Mouse (Mus musculus): ENCODE results near the gene Vwa7. TPM values are rescaled to one million over a fixed set of nuclear protein-coding genes. Genes with fewer than 3 reads are reported as not detected.
A peak's percentile ranks its signal among the peaks of the same experiment; 100 is the strongest.

The Vwa7 gene
- total and polyA plus RNA-seq, 3 experiments: 9.8 to 10.4 TPM; not detected in 1

DNA sequence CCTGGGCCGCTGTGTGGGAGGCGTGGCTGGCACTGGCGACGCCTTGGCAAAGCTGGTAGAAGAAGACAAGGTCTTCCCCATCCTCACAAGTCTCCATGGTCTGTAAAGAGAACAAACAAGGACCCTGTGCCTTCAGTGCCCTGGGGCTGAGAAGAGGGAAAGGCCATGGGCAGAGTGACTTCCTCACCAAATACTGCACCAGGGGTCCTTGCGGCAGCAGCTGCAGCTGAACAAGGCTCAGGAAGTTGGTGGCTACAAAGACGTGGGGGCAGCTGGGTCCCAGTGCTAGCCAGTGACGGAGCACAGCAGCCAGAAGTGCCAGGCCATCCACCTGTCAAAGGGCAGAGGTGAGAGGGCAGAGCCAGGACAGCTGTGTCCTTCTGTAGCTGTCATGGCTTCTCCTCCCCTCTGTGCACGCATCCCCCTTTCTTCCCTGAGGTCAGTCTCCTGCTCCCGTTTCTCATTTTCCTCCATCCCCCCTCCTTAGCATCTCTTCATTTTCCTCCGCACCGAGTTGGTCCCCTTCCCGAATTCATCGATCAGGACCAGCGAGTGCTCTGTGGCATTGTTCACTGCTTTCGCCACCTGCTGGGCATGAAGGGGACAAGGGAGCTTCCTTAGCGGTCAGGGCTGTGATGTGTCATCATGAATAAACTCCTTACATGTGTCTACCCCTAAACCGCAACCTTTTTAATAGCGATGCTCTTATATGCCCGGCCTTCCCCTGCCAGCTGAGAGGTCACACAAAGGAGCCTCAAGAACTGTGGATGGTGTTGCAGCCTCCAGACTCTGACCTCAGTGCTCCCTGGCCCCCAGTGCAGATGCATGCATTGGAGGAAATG, 13.5 kb downstream of the Vwa7 start:
- H3K36me3 ChIP-seq (ENCODE audit: control insufficient read depth in 1 of 2, insufficient read depth in 2 of 2, low read length in 2 of 2): peaks cover 0 to 22% of the 10 kb centered on the region in 2 experiments; a peak in 2 of 4 replicates
- no peak overlapping the region for H3K4me3 ChIP-seq (ENCODE audit: control insufficient read depth in 1 of 2, insufficient read depth in 1 of 2, low read depth in 2 of 2, low read length in 2 of 2)
- H3K4me1 ChIP-seq (ENCODE audit: control insufficient read depth in 1 of 2, insufficient read depth in 2 of 2, low read length in 2 of 2): peaks cover 3 to 27% of the 10 kb centered on the region in 2 experiments; a peak in 3 of 4 replicates
- no peaks in the 10 kb centered on the region for H3K27me3 ChIP-seq (ENCODE audit: control insufficient read depth in 1 of 2, insufficient read depth in 2 of 2, low read length in 2 of 2)
- DNase-seq (ENCODE audit: low read depth, low spot score): peak; percentile 34
- no peak for TF ChIP-seq USF2 (IDR thresholded peaks at IDR 0.05; ENCODE audit: borderline replicate concordance in 1 of 2, insufficient read depth in 1 of 2, low read depth in 1 of 2, low read length in 2 of 2)
- TF ChIP-seq MYB (IDR thresholded peaks at IDR 0.05; ENCODE audit: low read depth, low read length): no peak
- TF ChIP-seq CHD1 (IDR thresholded peaks at IDR 0.05; ENCODE audit: low read depth, low read length): no peak
- peak; percentile 29; the same call in 1 of the 2 replicates for TF ChIP-seq SMC3 (IDR thresholded peaks at IDR 0.05; ENCODE audit: low read depth, low read length)
- TF ChIP-seq CTCF (IDR thresholded peaks at IDR 0.05 in 2 of 3, conservative IDR thresholded peaks at IDR 0.05 in 1 of 3; ENCODE audit: control insufficient read depth in 1 of 3, insufficient read depth in 1 of 3, low read depth in 2 of 3, low read length in 3 of 3, poor library complexity in 1 of 3, severe bottlenecking in 1 of 3): peak in 2 of 3 experiments; percentile 32 to 35; a peak in 4 of 6 replicates
- TF ChIP-seq NELFE (IDR thresholded peaks at IDR 0.05; ENCODE audit: low read depth, low read length): no peak
- no peak overlapping the region for H3K27ac ChIP-seq (ENCODE audit: control insufficient read depth, low read depth, low read length)
- H3K9ac ChIP-seq (ENCODE audit: control insufficient read depth, low read depth, low read length, poor library complexity, severe bottlenecking): no peak overlapping the region
- peaks cover 20% of the 10 kb centered on the region for H3K79me2 ChIP-seq (ENCODE audit: control insufficient read depth, insufficient read depth, low read length, poor library complexity)
- no peaks in the 10 kb centered on the region for H3K9me3 ChIP-seq (replicated peaks; ENCODE audit: insufficient read depth, low read length)

DNA sequence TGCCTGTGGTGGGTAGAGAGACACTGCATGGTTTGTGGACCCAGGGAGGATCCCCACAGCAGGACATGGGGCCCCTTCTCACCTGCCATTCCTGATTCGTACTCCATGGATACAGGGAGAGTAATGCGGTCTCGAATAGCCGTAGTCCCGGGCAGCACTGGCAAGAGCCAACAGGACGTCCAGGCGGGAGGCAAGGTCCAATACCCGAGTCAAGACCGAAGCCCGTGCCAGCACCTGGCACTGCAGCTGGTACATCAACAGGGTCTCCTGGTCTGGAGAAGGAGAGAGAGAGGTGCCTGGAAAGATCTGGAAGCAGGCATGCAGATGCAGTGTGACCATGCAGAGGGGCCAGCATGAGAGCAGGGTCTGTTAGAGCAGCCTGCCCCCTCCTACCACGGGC, 14.9 kb downstream of the Vwa7 start:
- Histone ChIP-seq H3K9me3 (replicated peaks; ENCODE audit: insufficient read depth, low read length) (no peaks in the 10 kb centered on the region), H3K36me3 (ENCODE audit: control insufficient read depth in 1 of 2, insufficient read depth in 2 of 2, low read length in 2 of 2) (peaks cover 0 to 11% of the 10 kb centered on the region in 2 experiments; a peak in 2 of 4 replicates), H3K27me3 (ENCODE audit: control insufficient read depth in 1 of 2, insufficient read depth in 2 of 2, low read length in 2 of 2) (no peaks in the 10 kb centered on the region), H3K4me1 (ENCODE audit: control insufficient read depth in 1 of 2, insufficient read depth in 2 of 2, low read length in 2 of 2) (peaks cover 3 to 16% of the 10 kb centered on the region in 2 experiments; a peak in 2 of 4 replicates), H3K4me3 (ENCODE audit: control insufficient read depth in 1 of 2, insufficient read depth in 1 of 2, low read depth in 2 of 2, low read length in 2 of 2) (no peak overlapping the region), H3K27ac (ENCODE audit: control insufficient read depth, low read depth, low read length) (no peak overlapping the region), H3K9ac (ENCODE audit: control insufficient read depth, low read depth, low read length, poor library complexity, severe bottlenecking) (no peak overlapping the region), H3K79me2 (ENCODE audit: control insufficient read depth, insufficient read depth, low read length, poor library complexity) (peaks cover 10% of the 10 kb centered on the region)
- DNase-seq (ENCODE audit: low read depth, low spot score): no peak
- TF ChIP-seq ZNF384 (IDR thresholded peaks at IDR 0.05; ENCODE audit: low read depth, low read length) (no peak), MYB (IDR thresholded peaks at IDR 0.05; ENCODE audit: low read depth, low read length) (no peak), USF2 (IDR thresholded peaks at IDR 0.05; ENCODE audit: borderline replicate concordance in 1 of 2, insufficient read depth in 1 of 2, low read depth in 1 of 2, low read length in 2 of 2) (no peak), RAD21 (IDR thresholded peaks at IDR 0.05; ENCODE audit: low read depth, low read length) (no peak), CHD2 (IDR thresholded peaks at IDR 0.05; ENCODE audit: low read length) (no peak), POLR2AphosphoS5 (IDR thresholded peaks at IDR 0.05; ENCODE audit: borderline replicate concordance, low read depth, low read length) (no peak)

- TF ChIP-seq ETS1 (IDR thresholded peaks at IDR 0.05; ENCODE audit: low read depth, low read length) (no peak), SMC3 (IDR thresholded peaks at IDR 0.05; ENCODE audit: low read depth, low read length) (no peak), SIN3A (IDR thresholded peaks at IDR 0.05; ENCODE audit: low read length) (no peak), CHD2 (IDR thresholded peaks at IDR 0.05; ENCODE audit: low read length) (no peak), ZC3H11A (IDR thresholded peaks at IDR 0.05; ENCODE audit: low read depth, low read length) (no peak), ZNF384 (IDR thresholded peaks at IDR 0.05; ENCODE audit: low read depth, low read length) (no peak), MAZ (IDR thresholded peaks at IDR 0.05; ENCODE audit: low read depth, low read length) (no peak), NELFE (IDR thresholded peaks at IDR 0.05; ENCODE audit: low read depth, low read length) (no peak), MYB (IDR thresholded peaks at IDR 0.05; ENCODE audit: low read depth, low read length) (no peak), HCFC1 (IDR thresholded peaks at IDR 0.05; ENCODE audit: low read depth, low read length) (no peak), E2F4 (IDR thresholded peaks at IDR 0.05; ENCODE audit: borderline replicate concordance, low read depth, low read length) (no peak)
- Histone ChIP-seq H3K27ac (ENCODE audit: control insufficient read depth, low read depth, low read length) (no peak overlapping the region), H3K4me1 (ENCODE audit: control insufficient read depth in 1 of 2, insufficient read depth in 2 of 2, low read length in 2 of 2) (peaks cover 3 to 12% of the 10 kb centered on the region in 2 experiments; a peak in 2 of 4 replicates)
Measured at GRCm38 (mm10) chr17:35031880-35032279, 15.5 kb downstream of the Vwa7 start.

More at GRCm38 (mm10) chr17:35031880-35032279, 15.5 kb downstream of the Vwa7 start:
- Histone ChIP-seq H3K9me3 (replicated peaks; ENCODE audit: insufficient read depth, low read length) (no peaks in the 10 kb centered on the region), H3K27me3 (ENCODE audit: control insufficient read depth in 1 of 2, insufficient read depth in 2 of 2, low read length in 2 of 2) (no peaks in the 10 kb centered on the region), H3K4me3 (ENCODE audit: control insufficient read depth in 1 of 2, insufficient read depth in 1 of 2, low read depth in 2 of 2, low read length in 2 of 2) (no peak overlapping the region), H3K79me2 (ENCODE audit: control insufficient read depth, insufficient read depth, low read length, poor library complexity) (peaks cover 4% of the 10 kb centered on the region), H3K9ac (ENCODE audit: control insufficient read depth, low read depth, low read length, poor library complexity, severe bottlenecking) (no peak overlapping the region), H3K36me3 (ENCODE audit: control insufficient read depth in 1 of 2, insufficient read depth in 2 of 2, low read length in 2 of 2) (peaks cover 0 to 8% of the 10 kb centered on the region in 2 experiments; a peak in 2 of 4 replicates)
- no peak for DNase-seq (ENCODE audit: low read depth, low spot score)

All from MEL (cell line).